Mouse (Mus musculus) liver, embryonic 14.5 days (tissue): ENCODE data around the gene Rassf8. TPM values are rescaled to one million over a fixed set of nuclear protein-coding genes. Genes with fewer than 3 reads are reported as not detected.

Experiments used
- ATAC-seq: fragments of 200-750 bp; cut with Nextera tagmentation; 2 replicates; pipeline ENCODE4 v1.8.0; 2017; ENCODE audit warnings: moderate number of reproducible peaks, mild to moderate bottlenecking, moderate library complexity; ENCODE audit not compliant: insufficient read depth
- DNase-seq, 3 experiments: peaks; one replicate each; pipeline ENCODE4 v3.0.0-alpha.2; 2012 to 2013; ENCODE audit warnings: low read depth in 3 of 3, low spot score in 3 of 3
- H3K27ac ChIP-seq: fragments of 300-500 bp; sonication (generic); 2 replicates; pipeline ENCODE4 v1.5.1; 2014; ENCODE audit warnings: moderate library complexity, mild to moderate bottlenecking, control low read depth, inconsistent platforms
- H3K27me3 ChIP-seq: fragments of 300-500 bp; sonication (generic); 2 replicates; pipeline ENCODE4 v1.6.1; 2014; ENCODE audit warnings: mild to moderate bottlenecking, low read length, moderate library complexity; ENCODE audit not compliant: control insufficient read depth, insufficient read depth
- H3K36me3 ChIP-seq: fragments of 300-500 bp; sonication (generic); replicated peaks from 2 replicates; pipeline ENCODE4 v1.6.1; 2014; ENCODE audit warnings: low read depth; ENCODE audit not compliant: control insufficient read depth, insufficient read depth
- H3K4me1 ChIP-seq, 2 experiments: fragments of 200-500 bp in 1 of 2; fragments of 300-500 bp in 1 of 2; sonication (generic) in 1 of 2; replicated peaks; 2 replicates each; pipeline ENCODE4 v1.6.1; 2012 to 2014; ENCODE audit warnings: antibody characterized with exemption in 1 of 2, inconsistent platforms in 1 of 2, low read length in 1 of 2; ENCODE audit not compliant: control insufficient read depth in 2 of 2, insufficient read depth in 2 of 2
- H3K4me2 ChIP-seq: fragments of 300-500 bp; sonication (generic); 2 replicates; pipeline ENCODE4 v1.6.1; 2014; ENCODE audit warnings: low read depth, mild to moderate bottlenecking, control low read depth, moderate library complexity
- H3K4me3 ChIP-seq, 2 experiments: fragments of 200-500 bp in 1 of 2; fragments of 300-500 bp in 1 of 2; sonication (generic) in 1 of 2; 2 replicates each; pipeline ENCODE4 v1.5.1; 2012 to 2014; ENCODE audit warnings: low read depth in 2 of 2, low read length in 2 of 2, mild to moderate bottlenecking in 2 of 2, control low read depth in 1 of 2, inconsistent platforms in 1 of 2, moderate library complexity in 1 of 2; ENCODE audit not compliant: insufficient read depth in 1 of 2
- H3K9ac ChIP-seq: fragments of 300-500 bp; sonication (generic); replicated peaks from 2 replicates; pipeline ENCODE4 v1.6.1; 2014; ENCODE audit warnings: mild to moderate bottlenecking, control low read depth, moderate library complexity
- H3K9me3 ChIP-seq: fragments of 300-500 bp; sonication (generic); 2 replicates; pipeline ENCODE4 v1.6.1; 2016; ENCODE audit warnings: low read length, mixed read lengths; ENCODE audit not compliant: control insufficient read depth
- CTCF ChIP-seq: IDR thresholded peaks from 2 replicates; pipeline ENCODE4 v1.5.1; 2016; ENCODE audit warnings: antibody characterized with exemption, low read depth, control low read depth
- EP300 ChIP-seq: IDR thresholded peaks from 2 replicates; pipeline ENCODE4 v1.6.1; 2016; ENCODE audit warnings: antibody characterized with exemption, low read depth
- WGBS: fragments of 180-500 bp; shearing (Covaris S2); extraction: QIAGEN DNeasy Blood & Tissue Kit; methylation state at CpG from one replicate; pipeline ENCODE4 v1.1.7; 2014; ENCODE audit not compliant: insufficient replicate concordance; 5-methylcytosine and 5-hydroxymethylcytosine counted together
- polyA plus RNA-seq, 2 experiments: library from polyadenylated mRNA; depleted of rRNA in 1 of 2; stranded (reverse) in 1 of 2; unstranded in 1 of 2; fragments of >200 nt; fragmentation: Nextera tagmentation in 1 of 2; extraction: Ambion mirVana in 1 of 2; gene quantifications; 2 replicates each; pipeline versions ENCODE4 v1.2.1 to v1.2.3; 2012 to 2014

Gene Rassf8
- polyA plus RNA-seq, 2 experiments: 1.4 to 3.1 TPM

DNA sequence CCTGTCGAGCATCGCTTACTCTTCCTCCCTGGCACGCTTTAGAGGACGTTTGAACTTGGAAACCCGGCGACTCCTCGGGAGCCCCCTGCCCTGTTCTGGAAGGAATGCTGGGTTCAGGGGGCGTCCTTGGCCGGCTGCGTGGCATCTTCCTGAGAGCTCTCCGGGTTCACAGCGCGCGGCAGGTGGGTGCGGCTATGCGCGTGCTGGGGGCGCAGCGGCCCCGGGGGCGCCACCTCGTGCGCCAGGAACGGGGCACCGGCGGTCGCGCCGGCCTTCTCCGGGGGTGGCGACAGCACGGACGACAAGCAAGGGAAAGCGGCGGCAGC is 116.2 kb downstream of the Rassf8 start:
- Histone ChIP-seq H3K4me1 (no peaks in the 10 kb centered on the region), H3K4me3 (peak overlapping the region; percentile 15 to 41), H3K27me3 (peaks cover 59% of the 10 kb centered on the region), H3K9me3 (no peaks in the 10 kb centered on the region), H3K9ac (no peak overlapping the region), H3K36me3 (no peaks in the 10 kb centered on the region), H3K27ac (no peak overlapping the region), H3K4me2 (peak overlapping the region; percentile 65)
- WGBS: 3% methylated on average over 35 of the region's 35 CpGs
- DNase-seq (no peak), ATAC-seq (no peak)
- TF ChIP-seq CTCF (no peak), EP300 (no peak)

DNA sequence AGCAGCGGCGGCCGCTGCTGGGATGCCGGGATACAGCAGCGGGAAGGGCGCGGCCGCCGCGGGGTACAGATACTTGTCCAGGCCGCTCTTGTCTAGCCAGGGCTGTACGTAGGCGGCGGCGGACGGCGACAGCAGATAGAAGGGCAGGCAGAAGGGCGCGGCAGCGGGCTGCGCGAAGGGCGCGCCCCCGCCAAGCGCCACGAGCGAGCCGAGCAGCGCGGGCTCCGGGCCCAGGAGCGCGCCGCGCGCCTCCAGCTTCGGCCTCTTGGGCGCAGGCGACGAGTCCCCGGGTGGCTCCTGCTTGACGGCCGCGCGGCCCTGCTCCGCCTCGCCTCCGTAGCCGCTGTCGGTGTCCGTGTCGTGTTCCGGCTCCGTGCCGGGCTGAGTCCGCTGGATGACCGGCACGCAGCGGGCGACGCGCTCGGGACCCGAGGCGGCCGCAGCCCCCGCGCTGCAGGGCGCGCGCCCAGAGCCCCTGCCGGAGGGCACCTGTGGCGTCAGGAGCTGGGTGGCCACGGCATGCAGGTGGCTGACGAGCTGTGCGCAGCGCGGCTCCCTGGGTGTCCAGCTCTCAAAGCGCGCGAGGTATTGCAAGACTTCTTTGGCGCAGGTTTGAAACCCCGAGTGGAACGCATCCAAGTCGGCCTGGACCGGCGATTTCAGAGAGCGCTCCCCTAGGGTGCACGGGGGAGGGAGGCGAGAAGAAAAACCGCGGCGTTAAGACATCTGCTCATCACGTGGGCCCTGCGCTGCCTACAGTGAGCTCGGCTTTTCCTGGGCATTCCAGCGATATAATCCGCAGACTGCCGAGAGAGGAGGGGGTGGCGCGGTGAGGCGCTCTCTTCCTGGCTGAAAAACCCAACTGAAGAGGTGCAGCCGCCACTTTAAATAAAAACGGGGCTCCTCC is 116.8 kb downstream of the Rassf8 start:
- H3K4me2 ChIP-seq: peak overlapping the region; percentile 65
- DNase-seq: no peak
- under 1% methylated on average over 104 of the region's 105 CpGs for WGBS
- TF ChIP-seq CTCF (no peak), EP300 (no peak)
- H3K4me3 ChIP-seq: peak overlapping the region; percentile 15 to 41
- H3K27me3 ChIP-seq: peaks cover 59% of the 10 kb centered on the region
- H3K36me3 ChIP-seq: no peaks in the 10 kb centered on the region
- H3K27ac ChIP-seq: no peak overlapping the region
- ATAC-seq: peak; percentile 68
- H3K9ac ChIP-seq: no peak overlapping the region
- H3K4me1 ChIP-seq: no peaks in the 10 kb centered on the region
- H3K9me3 ChIP-seq: no peaks in the 10 kb centered on the region

DNA sequence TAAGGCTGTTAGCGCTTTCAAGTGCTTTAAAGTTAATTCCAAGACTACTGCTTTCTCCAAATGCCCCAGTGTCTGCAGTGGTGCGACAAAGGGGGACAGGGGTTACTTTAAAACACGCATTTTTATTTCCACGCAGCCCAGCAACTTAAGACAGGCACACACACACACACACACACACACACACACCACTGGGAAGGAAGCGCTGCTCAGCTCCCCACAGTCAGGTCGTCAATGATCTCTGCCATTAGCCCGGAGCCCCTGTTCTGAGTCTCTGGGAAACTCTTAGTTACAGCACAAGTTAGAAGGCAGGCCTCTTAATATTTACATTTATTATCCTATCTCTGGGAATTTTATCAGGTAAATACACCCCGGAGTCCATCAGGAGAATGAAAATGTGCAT is 117.6 kb downstream of the Rassf8 start:
- Histone ChIP-seq H3K9me3 (no peaks in the 10 kb centered on the region), H3K4me1 (no peaks in the 10 kb centered on the region), H3K4me3 (no peak overlapping the region), H3K9ac (no peak overlapping the region), H3K27me3 (peaks cover 59% of the 10 kb centered on the region), H3K36me3 (no peaks in the 10 kb centered on the region), H3K4me2 (no peak overlapping the region), H3K27ac (no peak overlapping the region)
- ATAC-seq: no peak
- DNase-seq: no peak
- no peak for TF ChIP-seq EP300
- TF ChIP-seq CTCF: no peak
- WGBS: 4% methylated on average over 8 of the region's 8 CpGs

DNA sequence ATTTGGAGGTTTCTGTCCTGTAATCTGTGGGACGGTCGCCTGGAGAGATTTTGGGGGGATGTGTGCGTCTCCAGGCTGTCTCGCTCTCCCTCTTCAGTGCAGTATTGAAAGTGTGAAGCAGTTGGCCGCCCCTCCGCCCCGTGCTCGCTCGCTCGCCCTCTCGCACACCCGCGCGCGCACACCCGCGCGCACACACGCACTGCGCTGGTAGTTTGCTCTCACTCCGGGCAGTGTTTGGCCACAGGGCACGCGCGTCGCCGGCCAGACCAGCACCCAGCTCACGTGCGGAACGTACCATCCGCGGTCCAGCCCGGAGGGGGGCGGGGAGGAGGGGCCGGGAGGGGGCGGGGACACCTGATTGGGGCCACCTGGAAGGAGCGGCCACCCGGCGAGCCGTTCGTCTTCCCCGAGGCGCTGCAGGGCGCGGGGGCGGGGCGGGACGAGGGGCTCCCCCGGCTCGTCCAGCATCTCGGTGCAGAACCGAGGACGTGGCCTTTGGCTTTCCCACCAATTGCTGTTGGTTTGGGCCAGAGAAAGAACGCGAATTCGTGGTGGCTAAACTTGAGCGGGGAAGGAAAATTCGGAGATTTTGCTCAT is 118.8 kb downstream of the Rassf8 start, which contains the start of gene Bhlhe41:
Bhlhe41 (minus strand) TSS at position 270 of the 597 bp plus-strand sequence.
- DNase-seq (no peak), ATAC-seq (0 out of 2 replicates have a peak, but pooled peaks have one; percentile 19)
- H3K9me3 ChIP-seq: no peaks in the 10 kb centered on the region
- no peak within 1 kb of the TSS for H3K9ac ChIP-seq
- peak within 1 kb of the TSS; percentile 29 to 46 for H3K4me3 ChIP-seq
- H3K4me1 ChIP-seq: no peaks in the 10 kb centered on the region
- no peak within 1 kb of the TSS for H3K27ac ChIP-seq
- H3K27me3 ChIP-seq: peaks cover 59% of the 10 kb centered on the region
- H3K36me3 ChIP-seq: no peaks in the 10 kb centered on the region
- TF ChIP-seq CTCF: no peak
- TF ChIP-seq EP300: no peak
- H3K4me2 ChIP-seq: peak within 1 kb of the TSS; percentile 47
- WGBS: 1% methylated on average over 54 of the region's 57 CpGs

DNA sequence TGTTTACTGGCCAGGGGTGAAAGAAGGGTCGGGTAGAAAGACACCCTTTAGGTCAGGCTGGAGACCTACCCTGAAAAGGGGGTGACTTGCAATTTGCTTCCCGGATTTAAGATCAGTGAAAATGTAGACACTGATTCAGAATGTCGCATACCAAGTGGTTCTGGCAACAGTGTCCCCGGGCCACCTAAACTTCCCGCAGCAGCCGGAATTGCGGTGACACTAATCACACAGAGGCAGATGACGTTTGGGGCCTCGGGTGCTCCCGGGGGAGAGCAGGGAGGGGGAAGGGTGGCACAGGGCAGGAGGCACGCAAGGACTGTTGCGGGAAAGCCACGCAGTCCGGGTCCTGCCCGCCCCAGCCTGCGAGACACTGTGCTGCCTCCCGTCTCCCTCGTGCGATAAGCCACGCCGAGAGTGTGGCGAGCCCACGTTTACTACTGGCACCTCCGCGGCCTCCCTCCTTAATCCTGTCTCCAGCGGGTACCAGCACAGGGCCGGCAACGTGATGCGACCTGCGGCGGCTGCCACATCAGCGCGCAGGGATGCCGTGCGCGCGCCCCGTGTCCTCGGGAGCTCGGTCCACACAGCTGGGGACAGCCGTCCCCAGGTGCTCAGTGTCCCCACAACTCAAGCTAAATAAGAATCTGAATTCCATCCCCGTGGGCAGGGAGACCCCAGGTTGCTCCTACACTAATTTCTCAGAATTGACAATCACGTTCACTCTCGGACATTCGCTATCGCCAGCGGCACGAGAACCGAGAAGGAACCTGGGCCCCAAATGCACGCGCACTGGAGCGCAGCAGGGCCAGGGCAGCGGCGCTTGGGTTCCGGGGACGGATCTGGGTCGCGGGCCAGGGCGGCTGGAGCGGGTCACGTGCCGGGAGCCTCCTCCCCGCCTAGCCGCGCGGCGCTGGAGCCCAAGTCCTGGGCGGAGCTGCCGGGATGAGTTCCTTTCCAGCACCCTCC is 119.6 kb downstream of the Rassf8 start:
- Histone ChIP-seq H3K4me3 (peak overlapping the region; percentile 29 to 46), H3K27me3 (peaks cover 59% of the 10 kb centered on the region), H3K4me1 (no peaks in the 10 kb centered on the region), H3K9me3 (no peaks in the 10 kb centered on the region), H3K27ac (no peak overlapping the region), H3K9ac (no peak overlapping the region), H3K4me2 (peak overlapping the region; percentile 47), H3K36me3 (no peaks in the 10 kb centered on the region)
- TF ChIP-seq EP300: no peak
- TF ChIP-seq CTCF: no peak
- ATAC-seq (no peak), DNase-seq (no peak)
- WGBS: under 1% methylated on average over 63 of the region's 69 CpGs
